Mouse (Mus musculus): ENCODE results near the gene Abhd6. TPM values are rescaled to one million over a fixed set of nuclear protein-coding genes. Genes with fewer than 3 reads are reported as not detected.

The Abhd6 gene
- polyA plus RNA-seq, 1 experiment from 2014 or later: 9.9 TPM

- peaks cover 24% of the 10 kb centered on the region for H3K4me1 ChIP-seq (replicated peaks)
- H3K4me3 ChIP-seq: peak overlapping the region; percentile 96
- H3K27ac ChIP-seq (ENCODE audit: poor library complexity, severe bottlenecking): 0 out of 2 replicates have a peak overlapping the region, but pooled peaks have one; percentile 63
- peak overlapping the region; percentile 89 for H3K9ac ChIP-seq
- no peaks in the 10 kb centered on the region for H3K9me3 ChIP-seq (replicated peaks)
- WGBS: 4% methylated on average over 5 of the region's 5 CpGs
- H3K4me2 ChIP-seq: peak overlapping the region; percentile 77
- no peaks in the 10 kb centered on the region for H3K27me3 ChIP-seq (replicated peaks)
- 0 out of 2 replicates have a peak, but pooled peaks cover 3% of the 10 kb centered on the region for H3K36me3 ChIP-seq
- ATAC-seq (ENCODE audit: insufficient number of reproducible peaks, low FRiP score): no peak; the same call in 1 of the 2 replicates
Observed at GRCm38 (mm10) chr14:8098687-8098995, 95.9 kb downstream of the Abhd6 start.

- Histone ChIP-seq H3K4me3 (no peak overlapping the region), H3K36me3 (0 out of 2 replicates have a peak, but pooled peaks cover 3% of the 10 kb centered on the region), H3K27me3 (replicated peaks) (no peaks in the 10 kb centered on the region), H3K27ac (ENCODE audit: poor library complexity, severe bottlenecking) (no peak overlapping the region), H3K4me1 (replicated peaks) (peaks cover 24% of the 10 kb centered on the region), H3K4me2 (peak overlapping the region; percentile 29; the same call in 1 of the 2 replicates), H3K9ac (no peak overlapping the region), H3K9me3 (replicated peaks) (no peaks in the 10 kb centered on the region)
- WGBS: 60% methylated on average over 10 of the region's 10 CpGs
- ATAC-seq (ENCODE audit: insufficient number of reproducible peaks, low FRiP score): no peak
Observed at GRCm38 (mm10) chr14:8099561-8100021, 96.9 kb downstream of the Abhd6 start.

- no peaks in the 10 kb centered on the region for H3K9me3 ChIP-seq (replicated peaks)
- WGBS: 88% methylated on average over 8 of the region's 8 CpGs
- no peaks in the 10 kb centered on the region for H3K27me3 ChIP-seq (replicated peaks)
- peaks cover 20% of the 10 kb centered on the region for H3K4me1 ChIP-seq (replicated peaks)
- no peak overlapping the region for H3K27ac ChIP-seq (ENCODE audit: poor library complexity, severe bottlenecking)
- ATAC-seq (ENCODE audit: insufficient number of reproducible peaks, low FRiP score): no peak
- H3K4me2 ChIP-seq: no peak overlapping the region
- 0 out of 2 replicates have a peak, but pooled peaks cover 3% of the 10 kb centered on the region for H3K36me3 ChIP-seq
- no peak overlapping the region for H3K4me3 ChIP-seq
- no peak overlapping the region for H3K9ac ChIP-seq
Observed at GRCm38 (mm10) chr14:8101886-8102285, 99.2 kb downstream of the Abhd6 start.

GRCm38 (mm10) chr14:8102676-8103075, 100.0 kb downstream of the Abhd6 start:
- 88% methylated on average over 12 of the region's 12 CpGs for WGBS
- 0 out of 2 replicates have a peak, but pooled peaks cover 5% of the 10 kb centered on the region for H3K36me3 ChIP-seq
- no peaks in the 10 kb centered on the region for H3K9me3 ChIP-seq (replicated peaks)
- no peak overlapping the region for H3K4me3 ChIP-seq
- no peak for ATAC-seq (ENCODE audit: insufficient number of reproducible peaks, low FRiP score)
- no peak overlapping the region for H3K27ac ChIP-seq (ENCODE audit: poor library complexity, severe bottlenecking)
- H3K27me3 ChIP-seq (replicated peaks): no peaks in the 10 kb centered on the region
- no peak overlapping the region for H3K9ac ChIP-seq
- peaks cover 18% of the 10 kb centered on the region for H3K4me1 ChIP-seq (replicated peaks)
- H3K4me2 ChIP-seq: no peak overlapping the region

Other genes starting within 250 kb of the Abhd6 start
- gene Gm26661, start 211.3 kb upstream of the Abhd6 start, polyA plus RNA-seq (2016; fragmentation: Nextera tagmentation; extraction: Ambion mirVana): not detected in 2 replicates
- 15.1 and 28.3 TPM in 2 replicates for gene Flnb, start 184.9 kb upstream of the Abhd6 start, polyA plus RNA-seq (2016; fragmentation: Nextera tagmentation; extraction: Ambion mirVana)
- gene Gm45521, start 45.6 kb upstream of the Abhd6 start, polyA plus RNA-seq (2016; fragmentation: Nextera tagmentation; extraction: Ambion mirVana): not detected in 2 replicates
- gene Dnase1l3, start 8.3 kb upstream of the Abhd6 start, polyA plus RNA-seq (2016; fragmentation: Nextera tagmentation; extraction: Ambion mirVana): 0.04 TPM in 1 of 2 replicates, not detected in the other
- gene Rpp14, start 77.5 kb downstream of the Abhd6 start, polyA plus RNA-seq (2016; fragmentation: Nextera tagmentation; extraction: Ambion mirVana): 42.2 and 42.6 TPM in 2 replicates
- gene Pxk, start 95.3 kb downstream of the Abhd6 start, polyA plus RNA-seq (2016; fragmentation: Nextera tagmentation; extraction: Ambion mirVana): 25.5 and 27.7 TPM in 2 replicates
- 452 and 456 TPM in 2 replicates for gene Pdhb, start 170.1 kb downstream of the Abhd6 start, polyA plus RNA-seq (2016; fragmentation: Nextera tagmentation; extraction: Ambion mirVana)
- gene Kctd6, start 211.2 kb downstream of the Abhd6 start, polyA plus RNA-seq (2016; fragmentation: Nextera tagmentation; extraction: Ambion mirVana): 10.9 and 11.5 TPM in 2 replicates